Mouse (Mus musculus): ENCODE results near the gene Hpn. TPM values are rescaled to one million over a fixed set of nuclear protein-coding genes. Genes with fewer than 3 reads are reported as not detected.

Hpn gene
- polyA plus RNA-seq, 1 experiment from 2014 or later, result 38.3 TPM

- Histone ChIP-seq H3K4me1 (replicated peaks; ENCODE audit: control insufficient read depth, insufficient read depth, low read length) (peaks cover 24% of the 10 kb centered on the region), H3K27me3 (replicated peaks; ENCODE audit: control insufficient read depth, insufficient read depth, low read length) (no peaks in the 10 kb centered on the region), H3K9me3 (ENCODE audit: control insufficient read depth, low read length) (no peaks in the 10 kb centered on the region), H3K4me3 (ENCODE audit: low read depth, low read length) (no peak overlapping the region), H3K27ac (ENCODE audit: low read depth, low read length) (no peak overlapping the region), H3K9ac (ENCODE audit: low read depth, low read length) (no peak overlapping the region), H3K36me3 (ENCODE audit: control insufficient read depth, insufficient read depth, low read length) (no peaks in the 10 kb centered on the region; the same call in 1 of the 2 replicates), H3K4me2 (no peak overlapping the region)
- ATAC-seq (replicated peaks; ENCODE audit: low FRiP score) (no peak), DNase-seq (ENCODE audit: low spot score) (no peak)
- 81% methylated on average over 5 of the region's 5 CpGs for WGBS
Measured at GRCm38 (mm10) chr7:31109796-31110195, 5.3 kb downstream of the Hpn start.

- Histone ChIP-seq H3K9ac (ENCODE audit: low read depth, low read length) (no peak overlapping the region), H3K4me2 (no peak overlapping the region), H3K27me3 (replicated peaks; ENCODE audit: control insufficient read depth, insufficient read depth, low read length) (no peaks in the 10 kb centered on the region), H3K4me1 (replicated peaks; ENCODE audit: control insufficient read depth, insufficient read depth, low read length) (peaks cover 24% of the 10 kb centered on the region), H3K27ac (ENCODE audit: low read depth, low read length) (no peak overlapping the region), H3K36me3 (ENCODE audit: control insufficient read depth, insufficient read depth, low read length) (no peaks in the 10 kb centered on the region; the same call in 1 of the 2 replicates), H3K4me3 (ENCODE audit: low read depth, low read length) (no peak overlapping the region), H3K9me3 (ENCODE audit: control insufficient read depth, low read length) (no peaks in the 10 kb centered on the region)
- ATAC-seq (replicated peaks; ENCODE audit: low FRiP score) (no peak), DNase-seq (ENCODE audit: low spot score) (no peak)
- 50% methylated on average over 6 of the region's 7 CpGs for WGBS
Measured at GRCm38 (mm10) chr7:31109091-31109490, 6.0 kb downstream of the Hpn start.

- DNase-seq (ENCODE audit: low spot score), result no peak
- peaks cover 6% of the 10 kb centered on the region; the same call in 1 of the 2 replicates for H3K27me3 ChIP-seq (replicated peaks; ENCODE audit: control insufficient read depth, insufficient read depth, low read length)
- no peaks in the 10 kb centered on the region; the same call in 1 of the 2 replicates for H3K36me3 ChIP-seq (ENCODE audit: control insufficient read depth, insufficient read depth, low read length)
- no peak overlapping the region for H3K27ac ChIP-seq (ENCODE audit: low read depth, low read length)
- H3K9me3 ChIP-seq (ENCODE audit: control insufficient read depth, low read length), result no peaks in the 10 kb centered on the region
- H3K9ac ChIP-seq (ENCODE audit: low read depth, low read length), result no peak overlapping the region
- no peak overlapping the region for H3K4me3 ChIP-seq (ENCODE audit: low read depth, low read length)
- no peak for ATAC-seq (replicated peaks; ENCODE audit: low FRiP score)
- H3K4me2 ChIP-seq, result no peak overlapping the region
- H3K4me1 ChIP-seq (replicated peaks; ENCODE audit: control insufficient read depth, insufficient read depth, low read length), result peaks cover 21% of the 10 kb centered on the region
- WGBS, result 84% methylated on average over 11 of the region's 11 CpGs
Measured at GRCm38 (mm10) chr7:31107781-31108180, 7.3 kb downstream of the Hpn start.

- no peaks in the 10 kb centered on the region; the same call in 1 of the 2 replicates for H3K36me3 ChIP-seq (ENCODE audit: control insufficient read depth, insufficient read depth, low read length)
- WGBS, result 46% methylated on average over 3 of the region's 3 CpGs
- DNase-seq (ENCODE audit: low spot score), result no peak
- H3K27ac ChIP-seq (ENCODE audit: low read depth, low read length), result no peak overlapping the region
- H3K9ac ChIP-seq (ENCODE audit: low read depth, low read length), result no peak overlapping the region
- H3K9me3 ChIP-seq (ENCODE audit: control insufficient read depth, low read length), result no peaks in the 10 kb centered on the region
- peaks cover 6% of the 10 kb centered on the region for H3K4me1 ChIP-seq (replicated peaks; ENCODE audit: control insufficient read depth, insufficient read depth, low read length)
- H3K4me3 ChIP-seq (ENCODE audit: low read depth, low read length), result no peak overlapping the region
- peaks cover 9% of the 10 kb centered on the region; the same call in 1 of the 2 replicates for H3K27me3 ChIP-seq (replicated peaks; ENCODE audit: control insufficient read depth, insufficient read depth, low read length)
- no peak for ATAC-seq (replicated peaks; ENCODE audit: low FRiP score)
- no peak overlapping the region for H3K4me2 ChIP-seq
Measured at GRCm38 (mm10) chr7:31106166-31106565, 8.9 kb downstream of the Hpn start.

- Histone ChIP-seq H3K4me1 (replicated peaks; ENCODE audit: control insufficient read depth, insufficient read depth, low read length) (peaks cover 5% of the 10 kb centered on the region; the same call in 1 of the 2 replicates), H3K27ac (ENCODE audit: low read depth, low read length) (no peak overlapping the region), H3K9ac (ENCODE audit: low read depth, low read length) (no peak overlapping the region), H3K4me3 (ENCODE audit: low read depth, low read length) (no peak overlapping the region), H3K4me2 (no peak overlapping the region), H3K9me3 (ENCODE audit: control insufficient read depth, low read length) (no peaks in the 10 kb centered on the region), H3K27me3 (replicated peaks; ENCODE audit: control insufficient read depth, insufficient read depth, low read length) (peaks cover 9% of the 10 kb centered on the region; the same call in 1 of the 2 replicates), H3K36me3 (ENCODE audit: control insufficient read depth, insufficient read depth, low read length) (no peaks in the 10 kb centered on the region; the same call in 1 of the 2 replicates)
- ATAC-seq (replicated peaks; ENCODE audit: low FRiP score) (no peak), DNase-seq (ENCODE audit: low spot score) (no peak)
- WGBS, result 45% methylated on average over 15 of the region's 15 CpGs
Measured at GRCm38 (mm10) chr7:31105061-31105768, 9.9 kb downstream of the Hpn start.

- H3K9ac ChIP-seq (ENCODE audit: low read depth, low read length), result no peak overlapping the region
- H3K4me2 ChIP-seq, result no peak overlapping the region
- H3K4me3 ChIP-seq (ENCODE audit: low read depth, low read length), result no peak overlapping the region
- DNase-seq (ENCODE audit: low spot score) (no peak), ATAC-seq (replicated peaks; ENCODE audit: low FRiP score) (no peak)
- no peaks in the 10 kb centered on the region for H3K36me3 ChIP-seq (ENCODE audit: control insufficient read depth, insufficient read depth, low read length)
- no peaks in the 10 kb centered on the region for H3K9me3 ChIP-seq (ENCODE audit: control insufficient read depth, low read length)
- H3K27ac ChIP-seq (ENCODE audit: low read depth, low read length), result no peak overlapping the region
- no peaks in the 10 kb centered on the region for H3K4me1 ChIP-seq (replicated peaks; ENCODE audit: control insufficient read depth, insufficient read depth, low read length)
- peaks cover 9% of the 10 kb centered on the region; the same call in 1 of the 2 replicates for H3K27me3 ChIP-seq (replicated peaks; ENCODE audit: control insufficient read depth, insufficient read depth, low read length)
- 71% methylated on average over 14 of the region's 14 CpGs for WGBS
Measured at GRCm38 (mm10) chr7:31100786-31101185, 14.3 kb downstream of the Hpn start.

GRCm38 (mm10) chr7:31099612-31099982 is 15.5 kb downstream of the Hpn start:
- DNase-seq (ENCODE audit: low spot score) (no peak), ATAC-seq (replicated peaks; ENCODE audit: low FRiP score) (no peak)
- 74% methylated on average over 6 of the region's 6 CpGs for WGBS

GRCm38 (mm10) chr7:31098697-31099611 is 16.1 kb downstream of the Hpn start:
- no peaks in the 10 kb centered on the region for H3K9me3 ChIP-seq (ENCODE audit: control insufficient read depth, low read length)
- H3K9ac ChIP-seq (ENCODE audit: low read depth, low read length), result no peak overlapping the region
- no peaks in the 10 kb centered on the region for H3K4me1 ChIP-seq (replicated peaks; ENCODE audit: control insufficient read depth, insufficient read depth, low read length)
- DNase-seq (ENCODE audit: low spot score) (no peak), ATAC-seq (replicated peaks; ENCODE audit: low FRiP score) (no peak)
- H3K27ac ChIP-seq (ENCODE audit: low read depth, low read length), result no peak overlapping the region
- no peak overlapping the region for H3K4me3 ChIP-seq (ENCODE audit: low read depth, low read length)
- WGBS, result 74% methylated on average over 22 of the region's 22 CpGs
- no peaks in the 10 kb centered on the region for H3K36me3 ChIP-seq (ENCODE audit: control insufficient read depth, insufficient read depth, low read length)
- H3K27me3 ChIP-seq (replicated peaks; ENCODE audit: control insufficient read depth, insufficient read depth, low read length), result peaks cover 9% of the 10 kb centered on the region; the same call in 1 of the 2 replicates
- H3K4me2 ChIP-seq, result no peak overlapping the region

More at GRCm38 (mm10) chr7:31099612-31099982, 15.5 kb downstream of the Hpn start:
- no peaks in the 10 kb centered on the region for H3K9me3 ChIP-seq (ENCODE audit: control insufficient read depth, low read length)
- no peak overlapping the region for H3K4me3 ChIP-seq (ENCODE audit: low read depth, low read length)
- H3K9ac ChIP-seq (ENCODE audit: low read depth, low read length), result no peak overlapping the region
- no peak overlapping the region for H3K4me2 ChIP-seq
- no peaks in the 10 kb centered on the region for H3K4me1 ChIP-seq (replicated peaks; ENCODE audit: control insufficient read depth, insufficient read depth, low read length)
- H3K36me3 ChIP-seq (ENCODE audit: control insufficient read depth, insufficient read depth, low read length), result no peaks in the 10 kb centered on the region
- peaks cover 9% of the 10 kb centered on the region; the same call in 1 of the 2 replicates for H3K27me3 ChIP-seq (replicated peaks; ENCODE audit: control insufficient read depth, insufficient read depth, low read length)
- H3K27ac ChIP-seq (ENCODE audit: low read depth, low read length), result no peak overlapping the region
